Mouse (Mus musculus): ENCODE measurements around the gene Get4. TPM values are rescaled to one million over a fixed set of nuclear protein-coding genes. Genes with fewer than 3 reads are reported as not detected.

Get4 gene
- polyA plus RNA-seq, 1 experiment from 2014 or later = 141 TPM

- Histone ChIP-seq H3K9me3 (replicated peaks; ENCODE audit: control insufficient read depth, low read length) (no peaks in the 10 kb centered on the region), H3K27ac (ENCODE audit: low read length) (peak overlapping the region; percentile 79), H3K36me3 (ENCODE audit: control insufficient read depth, insufficient read depth) (peaks cover 30% of the 10 kb centered on the region), H3K4me2 (ENCODE audit: low read depth, low read length) (peak overlapping the region; percentile 94), H3K27me3 (ENCODE audit: control insufficient read depth, insufficient read depth, low read length) (no peaks in the 10 kb centered on the region), H3K4me3 (ENCODE audit: low read length) (peak overlapping the region; percentile 66), H3K9ac (ENCODE audit: low read length) (peak overlapping the region; percentile 76), H3K4me1 (ENCODE audit: control insufficient read depth, insufficient read depth, low read length) (peaks cover 36% of the 10 kb centered on the region)
- no peak for ATAC-seq (replicated peaks; ENCODE audit: extremely low read depth, insufficient read depth, low FRiP score)
- 78% methylated on average over 7 of the region's 7 CpGs for WGBS
These were observed 845 bp upstream of the Get4 start for GRCm38 (mm10) chr5:139251279-139251678.

- no peaks in the 10 kb centered on the region for H3K9me3 ChIP-seq (replicated peaks; ENCODE audit: control insufficient read depth, low read length)
- no peaks in the 10 kb centered on the region for H3K27me3 ChIP-seq (ENCODE audit: control insufficient read depth, insufficient read depth, low read length)
- peak overlapping the region; percentile 79 for H3K27ac ChIP-seq (ENCODE audit: low read length)
- H3K4me2 ChIP-seq (ENCODE audit: low read depth, low read length) = peak overlapping the region; percentile 94
- 0% methylated on average over 8 of the region's 8 CpGs for WGBS
- ATAC-seq (replicated peaks; ENCODE audit: extremely low read depth, insufficient read depth, low FRiP score) = no peak
- H3K9ac ChIP-seq (ENCODE audit: low read length) = peak overlapping the region; percentile 76
- peak overlapping the region; percentile 66 for H3K4me3 ChIP-seq (ENCODE audit: low read length)
- peaks cover 25% of the 10 kb centered on the region for H3K36me3 ChIP-seq (ENCODE audit: control insufficient read depth, insufficient read depth)
- peaks cover 40% of the 10 kb centered on the region for H3K4me1 ChIP-seq (ENCODE audit: control insufficient read depth, insufficient read depth, low read length)
These were observed 416 bp upstream of the Get4 start for GRCm38 (mm10) chr5:139251736-139252080.

GRCm38 (mm10) chr5:139252910-139253245, 754 bp downstream of the Get4 start:
- Histone ChIP-seq H3K9me3 (replicated peaks; ENCODE audit: control insufficient read depth, low read length) (no peaks in the 10 kb centered on the region), H3K27me3 (ENCODE audit: control insufficient read depth, insufficient read depth, low read length) (no peaks in the 10 kb centered on the region), H3K9ac (ENCODE audit: low read length) (peak overlapping the region; percentile 93), H3K4me2 (ENCODE audit: low read depth, low read length) (peak overlapping the region; percentile 94), H3K4me3 (ENCODE audit: low read length) (peak overlapping the region; percentile 66), H3K27ac (ENCODE audit: low read length) (peak overlapping the region; percentile 90), H3K36me3 (ENCODE audit: control insufficient read depth, insufficient read depth) (peaks cover 14% of the 10 kb centered on the region; the same call in 1 of the 2 replicates), H3K4me1 (ENCODE audit: control insufficient read depth, insufficient read depth, low read length) (peaks cover 49% of the 10 kb centered on the region)
- peak; percentile 6 for ATAC-seq (replicated peaks; ENCODE audit: extremely low read depth, insufficient read depth, low FRiP score)
- 0% methylated on average over 7 of the region's 7 CpGs for WGBS

- ATAC-seq (replicated peaks; ENCODE audit: extremely low read depth, insufficient read depth, low FRiP score) = no peak
These were observed 1.2 kb downstream of the Get4 start for GRCm38 (mm10) chr5:139253301-139253741.

GRCm38 (mm10) chr5:139254938-139255337, 2.8 kb downstream of the Get4 start:
- no peak overlapping the region; the same call in 1 of the 2 replicates for H3K27ac ChIP-seq (ENCODE audit: low read length)
- no peak for ATAC-seq (replicated peaks; ENCODE audit: extremely low read depth, insufficient read depth, low FRiP score)
- H3K9ac ChIP-seq (ENCODE audit: low read length) = no peak overlapping the region
- H3K36me3 ChIP-seq (ENCODE audit: control insufficient read depth, insufficient read depth) = 0 out of 2 replicates have a peak, but pooled peaks cover 2% of the 10 kb centered on the region
- H3K9me3 ChIP-seq (replicated peaks; ENCODE audit: control insufficient read depth, low read length) = no peaks in the 10 kb centered on the region
- H3K4me2 ChIP-seq (ENCODE audit: low read depth, low read length) = peak overlapping the region; percentile 10; the same call in 1 of the 2 replicates
- no peaks in the 10 kb centered on the region for H3K27me3 ChIP-seq (ENCODE audit: control insufficient read depth, insufficient read depth, low read length)
- H3K4me3 ChIP-seq (ENCODE audit: low read length) = no peak overlapping the region
- peaks cover 69% of the 10 kb centered on the region for H3K4me1 ChIP-seq (ENCODE audit: control insufficient read depth, insufficient read depth, low read length)
- WGBS = 79% methylated on average over 6 of the region's 6 CpGs

More at GRCm38 (mm10) chr5:139253301-139253741, 1.2 kb downstream of the Get4 start:
- Histone ChIP-seq H3K27me3 (ENCODE audit: control insufficient read depth, insufficient read depth, low read length) (no peaks in the 10 kb centered on the region), H3K4me3 (ENCODE audit: low read length) (peak overlapping the region; percentile 66), H3K9me3 (replicated peaks; ENCODE audit: control insufficient read depth, low read length) (no peaks in the 10 kb centered on the region), H3K27ac (ENCODE audit: low read length) (peak overlapping the region; percentile 90), H3K36me3 (ENCODE audit: control insufficient read depth, insufficient read depth) (peaks cover 9% of the 10 kb centered on the region; the same call in 1 of the 2 replicates), H3K9ac (ENCODE audit: low read length) (peak overlapping the region; percentile 93), H3K4me1 (ENCODE audit: control insufficient read depth, insufficient read depth, low read length) (peaks cover 54% of the 10 kb centered on the region), H3K4me2 (ENCODE audit: low read depth, low read length) (peak overlapping the region; percentile 94)
- WGBS = 1% methylated on average over 6 of the region's 6 CpGs

- H3K9me3 ChIP-seq (replicated peaks; ENCODE audit: control insufficient read depth, low read length) = no peaks in the 10 kb centered on the region
- no peaks in the 10 kb centered on the region; the same call in 1 of the 2 replicates for H3K36me3 ChIP-seq (ENCODE audit: control insufficient read depth, insufficient read depth)
- H3K9ac ChIP-seq (ENCODE audit: low read length) = 0 out of 2 replicates have a peak overlapping the region, but pooled peaks have one; percentile 2
- no peak for ATAC-seq (replicated peaks; ENCODE audit: extremely low read depth, insufficient read depth, low FRiP score)
- H3K27me3 ChIP-seq (ENCODE audit: control insufficient read depth, insufficient read depth, low read length) = no peaks in the 10 kb centered on the region
- H3K27ac ChIP-seq (ENCODE audit: low read length) = peak overlapping the region; percentile 47
- peaks cover 73% of the 10 kb centered on the region for H3K4me1 ChIP-seq (ENCODE audit: control insufficient read depth, insufficient read depth, low read length)
- H3K4me3 ChIP-seq (ENCODE audit: low read length) = no peak overlapping the region
- H3K4me2 ChIP-seq (ENCODE audit: low read depth, low read length) = no peak overlapping the region
- WGBS = 54% methylated on average over 6 of the region's 6 CpGs
These were observed 3.7 kb downstream of the Get4 start for GRCm38 (mm10) chr5:139255777-139256176.

- Histone ChIP-seq H3K27me3 (ENCODE audit: control insufficient read depth, insufficient read depth, low read length) (no peaks in the 10 kb centered on the region), H3K4me1 (ENCODE audit: control insufficient read depth, insufficient read depth, low read length) (peaks cover 73% of the 10 kb centered on the region), H3K9me3 (replicated peaks; ENCODE audit: control insufficient read depth, low read length) (no peaks in the 10 kb centered on the region), H3K36me3 (ENCODE audit: control insufficient read depth, insufficient read depth) (peaks cover under 1% of the 10 kb centered on the region; the same call in 1 of the 2 replicates), H3K4me3 (ENCODE audit: low read length) (no peak overlapping the region), H3K9ac (ENCODE audit: low read length) (no peak overlapping the region), H3K27ac (ENCODE audit: low read length) (peak overlapping the region; percentile 57), H3K4me2 (ENCODE audit: low read depth, low read length) (no peak overlapping the region)
- 78% methylated on average over 3 of the region's 3 CpGs for WGBS
- ATAC-seq (replicated peaks; ENCODE audit: extremely low read depth, insufficient read depth, low FRiP score) = no peak
These were observed 4.2 kb downstream of the Get4 start for GRCm38 (mm10) chr5:139256211-139256765.

GRCm38 (mm10) chr5:139257265-139257664, 5.1 kb downstream of the Get4 start:
- no peak for ATAC-seq (replicated peaks; ENCODE audit: extremely low read depth, insufficient read depth, low FRiP score)
- Histone ChIP-seq H3K4me3 (ENCODE audit: low read length) (no peak overlapping the region), H3K9ac (ENCODE audit: low read length) (no peak overlapping the region; the same call in 1 of the 2 replicates), H3K27ac (ENCODE audit: low read length) (peak overlapping the region; percentile 57), H3K4me1 (ENCODE audit: control insufficient read depth, insufficient read depth, low read length) (peaks cover 70% of the 10 kb centered on the region), H3K4me2 (ENCODE audit: low read depth, low read length) (no peak overlapping the region), H3K36me3 (ENCODE audit: control insufficient read depth, insufficient read depth) (peaks cover 6% of the 10 kb centered on the region), H3K9me3 (replicated peaks; ENCODE audit: control insufficient read depth, low read length) (no peaks in the 10 kb centered on the region), H3K27me3 (ENCODE audit: control insufficient read depth, insufficient read depth, low read length) (no peaks in the 10 kb centered on the region)
- 82% methylated on average over 1 of the region's 1 CpGs for WGBS

- whole genome bisulfite sequencing = 42% methylated on average over 4 of the region's 4 CpGs
- Histone ChIP-seq H3K9me3 (replicated peaks; ENCODE audit: control insufficient read depth, low read length) (no peaks in the 10 kb centered on the region), H3K4me1 (ENCODE audit: control insufficient read depth, insufficient read depth, low read length) (peaks cover 70% of the 10 kb centered on the region)
These were observed 5.7 kb downstream of the Get4 start for GRCm38 (mm10) chr5:139257818-139258217.

More at GRCm38 (mm10) chr5:139257818-139258217, 5.7 kb downstream of the Get4 start:
- Histone ChIP-seq H3K27me3 (ENCODE audit: control insufficient read depth, insufficient read depth, low read length) (no peaks in the 10 kb centered on the region), H3K4me3 (ENCODE audit: low read length) (no peak overlapping the region), H3K36me3 (ENCODE audit: control insufficient read depth, insufficient read depth) (peaks cover 12% of the 10 kb centered on the region), H3K4me2 (ENCODE audit: low read depth, low read length) (no peak overlapping the region; the same call in 1 of the 2 replicates), H3K9ac (ENCODE audit: low read length) (no peak overlapping the region), H3K27ac (ENCODE audit: low read length) (peak overlapping the region; percentile 75)
- ATAC-seq (replicated peaks; ENCODE audit: extremely low read depth, insufficient read depth, low FRiP score) = no peak
